Mouse (Mus musculus) kidney, adult 2 months (tissue): ENCODE results near the gene Tmem106c. TPM values are rescaled to one million over a fixed set of nuclear protein-coding genes. Genes with fewer than 3 reads are reported as not detected.

Source experiments
- DNase-seq: peaks from one replicate; pipeline ENCODE4 v3.0.0; 2021
- H3K27ac ChIP-seq: fragments of 200-500 bp; 2 replicates; pipeline ENCODE4 v1.5.1; 2012; ENCODE audit warnings: low read depth, low read length, control low read depth, inconsistent platforms; ENCODE audit not compliant: insufficient read depth
- H3K27me3 ChIP-seq: fragments of 200-500 bp; replicated peaks from 2 replicates; pipeline ENCODE4 v1.6.1; 2012; ENCODE audit warnings: mild to moderate bottlenecking, moderate library complexity, low read length, inconsistent platforms; ENCODE audit not compliant: control insufficient read depth, insufficient read depth
- H3K36me3 ChIP-seq: fragments of 200-500 bp; 2 replicates; pipeline ENCODE4 v1.6.1; 2012; ENCODE audit warnings: mild to moderate bottlenecking, moderate library complexity, low read length, inconsistent platforms; ENCODE audit not compliant: control insufficient read depth, insufficient read depth
- H3K4me1 ChIP-seq: fragments of 200-500 bp; 2 replicates; pipeline ENCODE4 v1.6.1; 2011; ENCODE audit warnings: low read length; ENCODE audit not compliant: control insufficient read depth, insufficient read depth
- H3K4me3 ChIP-seq: fragments of 200-500 bp; 2 replicates; pipeline ENCODE4 v1.5.1; 2011; ENCODE audit warnings: mild to moderate bottlenecking, low read depth, low read length, control low read depth; ENCODE audit not compliant: insufficient read depth
- CTCF ChIP-seq: fragments of 200-500 bp; conservative IDR thresholded peaks from 2 replicates; pipeline ENCODE4 v1.5.1; 2011; ENCODE audit warnings: low read depth, mild to moderate bottlenecking, control low read depth, low read length, moderate library complexity, mixed read lengths; ENCODE audit not compliant: insufficient read depth, insufficient read length
- POLR2A ChIP-seq: fragments of 200-500 bp; IDR thresholded peaks from one replicate; pipeline ENCODE4 v1.6.1; 2011; ENCODE audit warnings: low read depth, low read length, control low read depth
- WGBS: fragments of 180-500 bp; shearing (Covaris S2); methylation state at CpG from one replicate; pipeline ENCODE4 v1.1.7; 2018; 5-methylcytosine and 5-hydroxymethylcytosine counted together
- polyA plus RNA-seq: library from polyadenylated mRNA; depleted of rRNA; stranded (reverse); fragments of >200 nt; gene quantifications from 2 replicates; pipeline ENCODE4 v1.2.3, GENCODE M21; 2012

Gene Tmem106c
- polyA plus RNA-seq, 1 experiment: 69.4 TPM

DNA sequence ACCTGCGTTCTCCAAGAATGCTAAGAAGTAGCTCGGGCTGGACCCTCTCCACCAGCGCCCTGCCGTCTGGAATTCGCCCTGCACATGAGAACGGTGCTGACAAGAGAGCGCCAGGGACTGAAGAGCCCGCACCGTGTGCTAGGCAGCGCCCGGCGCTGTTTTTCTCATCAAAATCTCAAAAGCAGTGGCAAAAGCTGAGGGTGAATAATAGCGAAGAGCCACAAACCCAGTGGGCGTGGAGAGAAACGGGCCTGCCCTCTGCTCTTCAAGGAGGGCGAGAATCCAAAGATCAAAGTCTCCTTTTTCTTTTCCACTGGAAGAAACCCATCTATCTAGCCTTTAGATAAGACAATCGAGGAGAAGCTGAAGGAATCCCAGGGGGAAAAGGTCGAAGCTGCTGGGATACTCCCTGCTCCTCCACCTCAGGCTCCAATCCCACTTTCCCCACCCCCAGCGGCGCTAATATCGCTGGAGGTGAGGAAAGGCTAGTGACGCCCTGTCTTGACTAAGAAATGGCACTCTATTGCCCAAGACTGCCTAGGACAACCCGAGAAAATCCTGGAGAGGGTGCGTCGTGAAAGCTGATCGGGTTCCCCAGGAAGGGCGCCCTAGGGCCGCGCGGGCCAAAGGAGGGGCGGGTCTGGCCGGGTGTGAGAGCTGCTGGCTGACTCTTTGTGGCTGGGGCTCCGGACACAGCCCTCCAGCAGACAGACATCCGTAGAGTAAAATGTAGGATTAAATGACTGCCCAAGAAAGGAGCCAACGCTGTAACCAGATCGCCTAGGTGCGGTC lies 37.5 kb downstream of the Tmem106c start:
- TF ChIP-seq POLR2A (no peak), CTCF (no peak)
- H3K4me3 ChIP-seq: 0 out of 2 replicates have a peak overlapping the region, but pooled peaks have one; percentile 9
- H3K27me3 ChIP-seq: peaks cover 8% of the 10 kb centered on the region
- peak; percentile 69 for DNase-seq
- H3K4me1 ChIP-seq: no peaks in the 10 kb centered on the region; the same call in 1 of the 2 replicates
- no peak overlapping the region for H3K27ac ChIP-seq
- H3K36me3 ChIP-seq: no peaks in the 10 kb centered on the region
- 2% methylated on average over 37 of the region's 37 CpGs for WGBS

DNA sequence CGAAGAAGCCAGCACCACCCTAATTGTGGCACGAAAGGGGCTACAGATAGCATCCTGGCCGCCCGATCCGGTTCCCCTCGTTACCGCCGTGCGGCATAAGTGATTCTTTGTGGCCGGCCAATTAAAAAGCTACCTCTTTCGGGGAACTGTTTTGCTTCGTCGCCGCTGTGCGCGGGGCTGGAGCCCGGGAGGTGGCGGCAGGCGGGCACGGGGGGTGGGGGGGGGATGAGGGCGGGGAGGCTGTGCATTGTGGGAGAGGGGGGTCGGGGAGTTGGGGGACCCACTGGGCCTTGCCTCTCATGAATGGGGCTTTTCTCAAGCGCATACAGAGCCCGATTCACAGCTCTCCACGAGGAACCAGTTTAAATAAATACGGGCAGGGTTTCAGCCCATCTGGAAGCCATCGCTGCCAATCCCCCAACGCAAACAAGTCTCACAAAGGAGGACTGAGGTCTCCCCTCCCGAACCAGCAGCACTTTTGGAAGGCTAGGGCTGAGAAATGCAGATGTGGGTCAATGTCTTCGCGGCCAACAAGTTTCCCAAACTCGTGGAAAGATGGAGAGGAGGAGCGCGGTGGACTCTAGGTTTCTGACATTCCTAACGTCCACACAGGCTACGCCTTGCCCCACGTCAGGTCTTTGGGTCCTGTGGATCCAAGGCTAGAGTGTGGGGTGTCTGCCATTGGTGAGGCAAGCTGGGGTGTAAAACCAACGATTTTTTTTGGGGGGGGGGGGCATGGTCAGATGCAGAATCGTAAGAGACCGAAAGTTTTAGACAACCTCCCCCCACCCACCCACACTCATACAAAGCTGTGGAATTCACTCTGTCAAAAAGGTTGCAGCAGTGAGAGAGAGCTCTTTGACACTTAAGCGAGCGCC lies 38.4 kb downstream of the Tmem106c start:
- Histone ChIP-seq H3K4me1 (no peaks in the 10 kb centered on the region; the same call in 1 of the 2 replicates), H3K4me3 (0 out of 2 replicates have a peak overlapping the region, but pooled peaks have one; percentile 9), H3K27me3 (peaks cover 8% of the 10 kb centered on the region), H3K27ac (no peak overlapping the region), H3K36me3 (no peaks in the 10 kb centered on the region)
- TF ChIP-seq CTCF (no peak), POLR2A (no peak)
- WGBS: 3% methylated on average over 42 of the region's 42 CpGs
- no peak for DNase-seq

DNA sequence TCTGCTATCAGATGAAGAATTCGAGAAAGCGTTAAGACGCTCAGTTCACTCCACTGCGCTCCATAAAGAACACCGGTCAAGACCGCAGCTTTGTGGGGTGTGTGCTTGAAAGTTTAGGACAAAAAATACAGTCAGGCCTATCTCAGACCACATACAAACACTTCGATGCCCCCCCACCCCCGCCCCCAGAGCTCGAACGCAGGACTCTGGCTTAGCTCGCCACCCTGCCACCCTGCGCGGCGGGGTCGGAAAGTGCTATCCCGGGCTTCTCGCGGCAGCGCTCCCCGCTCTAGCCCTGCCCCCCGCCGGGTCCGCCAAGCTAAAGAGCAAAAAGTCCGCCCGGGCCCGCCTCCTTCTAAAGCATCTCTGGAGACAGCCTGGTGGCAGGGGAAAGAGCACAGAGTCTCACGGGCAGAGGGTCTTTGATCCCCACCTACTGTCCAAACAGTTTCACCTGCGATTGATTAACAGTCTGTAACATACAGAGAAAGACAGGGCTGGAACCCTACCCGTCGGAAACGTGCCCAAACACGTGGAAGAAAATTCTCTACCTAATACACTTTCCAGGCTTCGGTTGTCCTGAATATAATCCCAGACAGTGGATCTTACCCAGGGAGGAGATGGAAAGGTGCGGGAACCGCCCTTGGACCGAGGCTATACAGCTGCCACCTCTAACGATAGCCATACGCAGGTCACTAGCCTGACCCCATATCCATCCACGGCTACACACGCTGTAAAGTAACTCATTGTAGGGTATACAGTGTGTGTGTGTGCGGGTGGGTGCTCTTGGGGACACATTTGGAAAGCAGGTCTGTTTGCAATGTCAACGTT lies 39.2 kb downstream of the Tmem106c start:
- no peak for DNase-seq
- no peak for TF ChIP-seq POLR2A
- WGBS: 2% methylated on average over 42 of the region's 42 CpGs
- Histone ChIP-seq H3K27me3 (peaks cover 8% of the 10 kb centered on the region), H3K36me3 (no peaks in the 10 kb centered on the region), H3K4me1 (no peaks in the 10 kb centered on the region; the same call in 1 of the 2 replicates), H3K4me3 (no peak overlapping the region), H3K27ac (no peak overlapping the region)

DNA sequence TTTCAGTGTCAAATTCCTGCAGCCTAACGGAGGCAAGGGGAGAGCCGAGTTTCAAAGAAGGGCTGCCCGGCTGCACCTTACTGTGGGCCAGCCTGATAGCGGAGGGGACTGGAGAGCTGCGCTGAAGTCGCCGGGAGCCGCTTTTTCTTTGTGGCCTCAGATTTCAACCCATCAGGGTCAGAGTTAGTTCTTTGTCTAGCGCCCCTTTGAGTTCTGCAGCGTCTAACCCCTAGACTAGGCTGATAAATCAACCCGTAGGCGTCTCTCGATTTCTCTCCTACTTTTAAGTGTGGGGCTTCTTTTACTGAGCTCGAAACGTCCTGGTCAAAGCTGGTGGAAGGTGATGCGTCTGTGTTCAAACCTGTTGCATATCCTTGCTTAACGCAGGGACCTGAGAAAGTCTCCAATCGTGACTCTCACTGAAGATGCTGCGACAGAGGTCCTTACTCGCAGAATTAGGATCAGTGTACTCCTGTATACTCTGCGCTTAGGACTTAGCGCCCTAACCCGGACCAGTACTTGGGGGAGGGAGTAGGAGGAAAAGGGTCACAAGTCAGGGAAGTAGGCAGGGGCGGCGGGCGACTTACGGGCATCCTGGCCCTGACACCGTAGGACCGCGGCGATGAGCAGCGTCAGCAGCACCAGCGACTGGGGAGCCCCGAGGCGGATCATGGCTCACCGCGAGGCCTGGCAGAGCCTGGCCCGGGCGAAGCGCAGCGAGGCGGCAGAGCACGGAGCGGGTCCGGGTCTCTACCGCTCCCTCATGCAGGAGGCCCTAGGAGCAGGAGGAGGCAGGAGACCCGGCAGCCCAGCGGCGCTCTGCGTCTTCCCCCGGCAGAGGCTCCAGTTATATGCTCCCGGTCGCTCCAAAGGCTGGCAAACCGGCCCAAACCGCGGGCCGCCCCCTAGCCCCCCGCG lies 40.1 kb downstream of the Tmem106c start, which contains the start of gene Col2a1:
Gene Col2a1 (minus strand): TSS at position 874 of the 918 bp plus-strand sequence.
- WGBS: 2% methylated on average over 59 of the region's 59 CpGs
- Histone ChIP-seq H3K27me3 (peaks cover 8% of the 10 kb centered on the region), H3K4me1 (no peaks in the 10 kb centered on the region; the same call in 1 of the 2 replicates), H3K27ac (no peak within 1 kb of the TSS), H3K36me3 (no peaks in the 10 kb centered on the region), H3K4me3 (no peak within 1 kb of the TSS)
- DNase-seq: no peak
- no peak for TF ChIP-seq POLR2A
- no peak for TF ChIP-seq CTCF

DNA sequence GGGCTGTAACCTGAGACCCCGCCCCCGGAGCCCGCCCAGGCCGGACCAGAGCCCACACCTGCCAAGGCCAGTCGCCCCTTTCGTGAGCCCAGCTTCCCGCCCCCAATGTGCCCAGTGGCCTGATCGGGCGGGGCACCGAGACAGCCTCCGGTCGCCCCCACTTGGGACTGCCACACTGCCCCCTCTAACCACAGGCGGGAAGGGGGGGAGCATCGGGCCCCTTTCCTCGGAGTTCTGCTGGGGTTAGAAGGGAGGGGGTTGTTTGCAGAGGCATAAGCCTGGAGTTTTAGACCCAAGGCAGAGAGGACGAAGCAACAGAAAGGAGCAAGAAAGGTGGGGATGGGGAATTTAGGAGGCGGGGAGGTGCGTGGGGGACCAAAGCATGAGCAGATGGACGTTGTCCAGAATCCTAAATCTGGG lies 40.8 kb downstream of the Tmem106c start:
- no peaks in the 10 kb centered on the region for H3K36me3 ChIP-seq
- no peaks in the 10 kb centered on the region; the same call in 1 of the 2 replicates for H3K4me1 ChIP-seq
- no peak for TF ChIP-seq POLR2A
- TF ChIP-seq CTCF: no peak
- DNase-seq: no peak
- 6% methylated on average over 19 of the region's 19 CpGs for WGBS
- H3K4me3 ChIP-seq: no peak overlapping the region
- H3K27ac ChIP-seq: no peak overlapping the region
- H3K27me3 ChIP-seq: peaks cover 8% of the 10 kb centered on the region

DNA sequence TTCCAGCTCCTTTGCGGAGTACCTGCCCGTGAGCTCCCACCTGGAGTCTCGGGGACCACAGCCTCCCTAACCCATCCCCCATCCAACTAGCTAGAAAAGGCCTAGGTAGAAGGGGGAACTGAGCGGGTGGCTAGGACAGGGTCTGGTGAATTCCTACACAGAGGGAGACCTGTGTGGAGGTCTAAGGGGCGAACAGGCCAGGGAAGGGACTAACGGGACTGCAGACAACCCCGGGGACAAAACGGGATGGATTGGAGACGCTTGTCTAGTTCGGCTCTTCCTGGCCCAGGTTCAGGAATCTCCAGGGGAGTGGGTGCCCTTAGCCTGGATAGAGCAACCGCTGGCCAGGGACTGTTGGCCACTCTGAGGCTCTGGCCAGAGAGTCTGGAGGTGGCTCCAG lies 41.2 kb downstream of the Tmem106c start:
- H3K27ac ChIP-seq: no peak overlapping the region
- no peaks in the 10 kb centered on the region for H3K36me3 ChIP-seq
- peaks cover 8% of the 10 kb centered on the region for H3K27me3 ChIP-seq
- H3K4me3 ChIP-seq: no peak overlapping the region
- H3K4me1 ChIP-seq: no peaks in the 10 kb centered on the region; the same call in 1 of the 2 replicates
- TF ChIP-seq POLR2A (no peak), CTCF (no peak)
- WGBS: 38% methylated on average over 11 of the region's 11 CpGs
- DNase-seq: no peak
